Mouse (Mus musculus) left cerebral cortex, postnatal 10 days (tissue): ENCODE results near the gene Pak1. TPM values are rescaled to one million over a fixed set of nuclear protein-coding genes. Genes with fewer than 3 reads are reported as not detected.
A peak's percentile ranks its signal among the peaks of the same experiment; 100 is the strongest.

Experiments
- DNase-seq, 2 experiments: peaks; one replicate each; pipeline ENCODE4 v3.0.0; 2021 to 2022; ENCODE audit warnings: low spot score in 2 of 2, mixed read lengths in 1 of 2; ENCODE audit errors: extremely low spot score in 1 of 2
- intact Hi-C: fragments of 180-260 bp; cut with DNase I; formaldehyde crosslinking; loops from one replicate; pipeline ENCODE4 v1.15.1; 2025
- total RNA-seq, 2 experiments: library from RNA; stranded (reverse); gene quantifications; 2 replicates each; pipeline ENCODE4 v1.2.3; 2021

The Pak1 gene
- total RNA-seq: 100 to 1,000 TPM; 196 to 202 TPM

GRCm38 (mm10) chr7:97788190-97788668, at the start of gene Pak1:
Gene Pak1 (plus strand): TSS chr7:97788541.
- intact Hi-C loops: no loop called here
- peak; percentile 69 to 86 for DNase-seq

DNA sequence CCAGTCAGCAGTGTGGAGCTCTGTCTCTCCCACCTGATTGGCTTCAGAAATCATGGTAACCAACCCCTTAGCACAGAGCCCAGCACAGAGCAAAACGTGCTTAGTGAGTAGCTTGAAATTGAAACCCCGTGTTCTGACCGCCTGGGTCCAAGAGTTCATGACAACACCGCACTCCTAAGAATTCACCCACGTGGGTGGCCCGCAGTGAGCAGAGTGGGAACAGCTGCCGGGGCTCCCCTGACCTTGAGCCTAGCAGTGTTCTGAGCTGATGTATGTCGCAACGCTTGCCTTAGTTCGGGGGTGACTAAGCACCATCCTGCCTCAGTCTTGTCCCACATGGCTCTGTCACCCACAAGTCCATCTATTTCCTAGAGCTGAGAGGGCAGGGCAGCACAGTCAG, 47.4 kb upstream of the Pak1 start:
- DNase-seq: no peak
- intact Hi-C loops: loop anchor here (10.0 kb wide), 1 partner anchor 344 kb away; no protein-coding TSS in a partner anchor

DNA sequence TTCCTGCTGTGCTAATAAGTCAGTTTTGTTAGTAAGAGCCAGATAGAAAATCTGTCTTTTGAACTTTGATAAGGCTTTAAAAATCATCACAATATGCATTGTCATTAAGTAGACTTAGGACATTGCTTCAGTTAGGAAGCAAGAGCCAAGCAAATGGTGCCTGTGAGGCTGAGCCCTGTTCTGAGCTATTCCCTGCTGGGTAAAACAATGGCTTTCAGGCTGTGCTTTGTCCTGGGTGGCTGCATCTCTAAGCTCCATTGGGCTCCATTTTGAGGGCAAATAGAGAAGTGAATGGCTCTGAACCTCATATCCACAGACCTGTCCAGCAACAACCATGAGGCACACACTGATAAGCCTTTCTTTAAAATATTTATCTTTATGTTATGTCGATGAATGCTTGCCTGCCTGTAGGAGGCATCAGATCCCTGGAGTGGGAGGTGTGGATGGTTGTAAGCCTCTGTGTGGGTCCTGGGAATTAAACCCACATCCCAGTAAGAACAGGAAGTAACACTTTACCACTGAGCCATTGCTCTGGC, 46.5 kb upstream of the Pak1 start:
- no peak for DNase-seq
- intact Hi-C loops: loop anchor here (10.0 kb wide), 1 partner anchor 343 kb away; no protein-coding TSS in a partner anchor

GRCm38 (mm10) chr7:97745299-97745698, 43.0 kb upstream of the Pak1 start:
- intact Hi-C loops: loop anchor here (1.0 to 10.0 kb wide), 3 partner anchors 232 to 377 kb away; no protein-coding TSS in a partner anchor

DNA sequence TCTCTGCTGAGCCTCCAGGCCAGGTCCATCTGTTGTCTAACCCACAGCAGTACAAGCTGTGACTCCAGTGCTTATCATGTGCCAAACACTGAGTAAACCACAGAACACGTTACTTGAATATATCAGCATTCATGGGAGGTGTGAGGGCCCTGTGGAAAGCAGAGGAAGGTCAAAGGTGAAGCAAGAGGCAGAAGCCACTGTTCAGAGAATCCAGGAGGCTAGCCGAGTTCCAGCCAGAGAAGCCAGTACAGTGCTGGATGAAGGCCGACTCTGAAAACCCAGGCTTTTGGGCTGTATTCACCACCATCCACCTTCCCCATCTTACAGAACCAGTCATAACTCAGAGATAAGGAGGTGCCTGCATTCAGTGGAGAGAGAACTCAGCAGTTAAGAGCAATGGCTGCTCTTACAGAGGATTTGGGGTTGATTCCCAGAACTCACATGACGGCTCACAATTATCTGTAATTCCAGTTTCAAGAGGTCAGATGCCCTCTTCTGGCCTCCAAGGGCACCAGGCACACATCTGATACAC, 41.1 kb upstream of the Pak1 start:
- no peak for DNase-seq
- intact Hi-C loops: loop anchor here (5.0 to 10.0 kb wide), 2 partner anchors 338 to 375 kb away; no protein-coding TSS in a partner anchor

More at GRCm38 (mm10) chr7:97745299-97745698, 43.0 kb upstream of the Pak1 start:
- DNase-seq: peak; percentile 30 to 59

DNA sequence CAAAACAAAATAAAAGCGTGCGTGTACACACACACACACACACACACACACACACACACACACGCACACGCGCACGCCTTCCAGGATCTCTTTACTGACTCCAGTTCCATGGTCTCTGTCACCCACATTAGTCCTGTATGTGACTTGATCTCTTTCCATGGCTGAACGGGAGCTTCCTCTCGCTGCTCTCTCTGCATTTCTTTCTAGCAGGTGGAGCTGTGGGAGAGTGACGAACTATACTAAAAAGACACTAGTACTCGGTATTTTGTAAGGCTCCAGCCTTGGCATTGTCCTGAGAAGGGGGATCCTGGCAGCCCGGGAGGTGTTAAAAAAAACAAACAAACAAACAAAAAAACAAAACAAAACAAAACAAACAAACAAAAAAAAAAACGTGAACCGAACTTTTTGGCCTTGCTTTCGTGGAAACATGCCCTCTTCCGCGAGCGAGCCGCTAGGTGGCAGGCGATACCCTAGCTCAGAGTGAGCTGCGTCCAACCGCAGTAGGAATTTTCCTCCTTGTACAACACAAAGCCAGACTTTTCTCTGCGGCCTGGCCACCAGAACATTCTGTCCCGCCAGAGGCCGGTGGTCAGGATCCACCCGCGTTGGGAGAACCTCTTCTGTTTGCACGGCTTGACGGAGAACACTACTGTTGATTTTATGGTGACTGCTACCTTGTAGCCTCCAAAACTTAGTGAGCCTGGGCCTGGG, 40.4 kb upstream of the Pak1 start:
- intact Hi-C loops: loop anchor here (2.0 to 10.0 kb wide), 3 partner anchors 95 to 374 kb away; no protein-coding TSS in a partner anchor

DNA sequence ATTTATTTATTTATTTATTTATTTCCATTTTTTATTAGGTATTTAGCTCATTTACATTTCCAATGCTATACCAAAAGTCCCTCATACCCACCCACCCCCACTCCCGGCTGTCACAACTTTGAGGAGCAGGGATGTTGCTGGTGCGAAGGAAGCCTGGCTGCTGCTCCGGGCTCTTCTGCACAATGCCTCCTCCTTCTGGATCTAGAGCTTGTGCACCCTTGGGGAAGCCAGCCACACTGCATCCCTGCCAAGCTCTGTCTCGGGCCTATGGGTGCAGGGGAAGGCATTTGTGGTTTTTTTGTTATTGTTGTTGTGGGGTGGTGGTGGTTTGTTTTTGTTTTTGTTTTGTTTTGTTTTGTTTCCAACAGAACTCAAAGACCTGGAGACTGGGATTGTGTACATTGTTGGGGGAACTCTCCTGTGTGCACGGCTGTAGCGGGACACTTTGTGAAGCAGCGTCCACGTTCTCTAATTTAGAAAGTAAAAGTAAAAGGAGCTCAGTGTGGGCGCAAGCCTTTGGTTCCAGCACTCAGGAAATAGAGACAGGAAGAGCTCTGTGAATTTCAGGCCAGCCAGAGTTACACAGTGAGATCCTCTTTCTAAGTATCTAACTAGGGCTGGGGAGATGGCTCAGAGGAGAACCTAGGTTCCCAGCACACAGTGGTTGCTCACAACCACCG, 39.7 kb upstream of the Pak1 start:
- intact Hi-C loops: loop anchor here (2.0 to 10.0 kb wide), 3 partner anchors 94 to 374 kb away; no protein-coding TSS in a partner anchor
- DNase-seq: no peak

More for the DNA sequence above, 40.4 kb upstream of the Pak1 start:
- peak; percentile 80 to 90 for DNase-seq

GRCm38 (mm10) chr7:97749207-97750190, 38.8 kb upstream of the Pak1 start:
- intact Hi-C loops: loop anchor here (2.0 to 10.0 kb wide), 3 partner anchors 93 to 373 kb away; no protein-coding TSS in a partner anchor
- peak in 1 of 2 experiments; percentile 64 for DNase-seq

DNA sequence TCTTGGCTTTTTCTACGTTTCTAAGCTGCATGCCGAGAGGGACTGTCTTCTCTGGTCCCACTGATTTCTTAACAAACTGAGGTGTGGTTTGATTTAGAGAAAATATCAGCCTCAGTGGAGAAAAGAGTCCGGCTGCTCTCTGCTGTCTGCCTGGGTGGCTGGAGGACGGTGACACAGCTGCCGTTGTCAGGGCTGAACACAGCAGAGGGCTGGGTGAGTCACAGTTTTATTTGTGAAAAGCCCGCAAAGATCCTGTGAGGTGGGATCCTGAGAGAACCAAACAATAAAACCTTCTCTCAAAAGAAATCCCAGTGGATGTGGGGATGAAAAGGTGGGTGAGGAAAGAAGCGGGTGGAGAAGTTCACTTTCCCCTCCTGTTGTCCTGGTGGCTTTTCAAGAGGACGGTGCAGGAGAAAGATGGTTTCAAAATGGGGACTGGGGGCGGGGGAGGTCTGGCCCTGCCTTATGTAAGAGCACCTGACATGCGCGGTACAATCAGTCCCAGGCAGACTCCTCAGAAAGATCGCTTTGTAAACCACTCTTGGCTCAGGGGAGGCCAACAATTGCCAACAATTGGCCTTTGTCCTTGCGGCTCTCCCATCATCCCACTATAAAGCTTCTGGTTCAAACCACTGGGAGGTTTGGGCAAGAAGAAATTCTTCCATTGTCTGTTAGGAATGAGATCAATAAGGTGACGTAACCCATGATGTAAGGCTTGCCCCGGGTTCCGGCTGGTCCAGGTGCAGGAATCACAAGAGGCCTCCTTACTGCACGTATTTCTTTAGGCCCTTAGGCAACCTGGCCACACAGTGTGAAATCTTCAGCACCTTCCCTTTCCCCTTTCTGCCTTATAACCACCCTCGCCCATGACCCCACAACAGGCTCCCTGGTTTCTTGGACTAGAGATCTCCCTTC, 31.1 kb upstream of the Pak1 start:
- intact Hi-C loops: no loop called here
- DNase-seq: no peak

GRCm38 (mm10) chr7:97764591-97764990, 23.8 kb upstream of the Pak1 start:
- no peak for DNase-seq
- intact Hi-C loops: no loop called here

- DNase-seq: no peak
- intact Hi-C loops: no loop called here
Observed at GRCm38 (mm10) chr7:97765181-97765962, 23.0 kb upstream of the Pak1 start.

GRCm38 (mm10) chr7:97765963-97766347, 22.4 kb upstream of the Pak1 start:
- intact Hi-C loops: no loop called here
- no peak for DNase-seq

- DNase-seq: no peak
- intact Hi-C loops: no loop called here
Observed at GRCm38 (mm10) chr7:97766406-97767166, 21.8 kb upstream of the Pak1 start.

- DNase-seq: no peak
- intact Hi-C loops: no loop called here
Observed at GRCm38 (mm10) chr7:97767841-97768240, 20.5 kb upstream of the Pak1 start.

GRCm38 (mm10) chr7:97769020-97769419, 19.3 kb upstream of the Pak1 start:
- intact Hi-C loops: no loop called here
- DNase-seq: no peak
